Mouse (Mus musculus) MN1 (cell line): ENCODE measurements around the gene Bmp10.

Experiments used
- DNase-seq: peaks from one replicate; pipeline ENCODE4 v3.0.0-alpha.2; 2016; ENCODE audit warnings: low spot score

Gene Bmp10

GRCm38 (mm10) chr6:87428487-87429044 is at the start of gene Bmp10:
TSS of gene Bmp10 (plus strand) at chr6:87428994.
- no peak for DNase-seq

GRCm38 (mm10) chr6:87383926-87384691 is 44.7 kb upstream of the Bmp10 start:
- no peak for DNase-seq

GRCm38 (mm10) chr6:87384761-87385160 is 44.0 kb upstream of the Bmp10 start:
- no peak for DNase-seq

DNA sequence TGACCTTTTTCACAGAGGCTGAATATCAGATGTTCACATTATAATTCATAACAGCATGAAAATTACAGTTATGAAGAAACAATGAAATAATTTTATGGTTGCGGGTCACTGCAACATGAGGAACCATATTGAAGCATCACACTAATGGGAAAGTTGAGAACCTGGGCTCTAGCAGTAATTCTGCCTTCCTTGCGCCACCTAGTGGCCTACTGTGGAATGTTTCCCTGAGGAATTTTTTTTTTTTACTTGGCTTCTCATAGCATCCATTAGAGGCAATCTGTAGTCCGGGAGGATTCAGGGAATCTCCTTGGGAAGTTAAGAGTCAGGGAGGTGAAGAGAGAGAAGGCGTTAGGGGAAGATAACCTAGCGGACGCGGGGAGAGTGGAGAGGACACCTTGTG is 42.6 kb upstream of the Bmp10 start:
- peak; percentile 84 for DNase-seq

- DNase-seq, result no peak
Observed at GRCm38 (mm10) chr6:87386681-87387080, 42.1 kb upstream of the Bmp10 start.

- no peak for DNase-seq
Observed at GRCm38 (mm10) chr6:87388877-87389276, 39.9 kb upstream of the Bmp10 start, which contains the start of gene Gkn3. TSS of gene Gkn3 (minus strand) at chr6:87388935.

DNA sequence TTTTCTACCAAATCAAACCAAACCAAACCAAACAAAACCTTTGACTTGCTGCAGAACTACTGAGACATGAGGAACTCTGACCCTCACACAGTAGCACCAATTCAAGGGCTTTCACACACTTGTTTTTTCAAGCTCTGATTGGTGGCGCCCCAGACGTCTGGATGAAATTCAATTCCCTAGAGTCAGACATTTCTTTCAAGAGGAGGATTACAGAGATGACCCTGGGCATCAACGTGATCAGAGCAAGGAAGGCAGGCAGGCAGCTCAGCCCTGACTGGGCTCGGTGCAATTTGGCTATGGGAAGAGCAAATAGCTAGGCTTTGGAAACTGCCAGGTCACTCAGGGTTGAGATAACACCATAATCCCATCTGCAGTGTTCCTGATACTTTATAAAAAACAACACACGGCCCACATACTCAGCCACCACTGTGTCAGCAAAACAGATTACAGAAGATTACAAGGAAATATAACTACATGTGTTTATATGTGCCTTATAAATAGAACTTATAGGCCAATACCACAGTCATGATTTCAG is 39.3 kb upstream of the Bmp10 start:
- no peak for DNase-seq

DNA sequence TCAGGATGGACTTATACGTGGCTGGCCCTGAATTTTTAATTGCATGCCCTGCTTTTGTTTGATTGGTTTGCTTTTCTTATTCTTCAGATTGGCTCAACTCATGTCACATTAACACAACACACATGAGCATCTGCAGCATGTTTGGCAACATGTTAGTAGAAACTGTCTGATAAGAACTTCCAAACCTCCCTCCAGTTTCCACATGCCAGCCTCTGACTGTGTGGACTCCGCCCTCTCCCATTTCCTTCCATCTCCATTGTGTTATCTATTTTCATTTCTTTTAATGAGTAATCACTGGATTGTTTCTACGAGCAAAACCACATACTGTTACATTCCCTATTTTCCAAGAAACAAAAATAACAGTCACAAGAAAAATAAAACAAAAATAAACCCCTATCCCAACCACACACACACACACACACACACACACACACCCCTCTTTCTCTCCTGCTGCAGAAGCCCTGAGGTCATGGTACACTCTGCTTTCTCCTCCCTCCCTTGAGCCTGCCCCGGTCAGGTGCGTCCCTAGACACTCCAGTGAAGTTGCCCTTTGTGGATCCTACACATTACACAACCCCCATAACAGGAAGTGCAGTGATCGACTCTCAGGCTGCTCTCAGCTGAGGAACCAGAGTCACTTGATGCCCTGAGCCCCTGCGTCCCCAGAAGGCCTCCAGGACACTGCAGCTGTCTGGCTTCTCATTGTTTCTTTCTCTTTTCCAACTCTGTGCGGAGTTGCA is 35.2 kb upstream of the Bmp10 start:
- no peak for DNase-seq

GRCm38 (mm10) chr6:87394783-87395182 is 34.0 kb upstream of the Bmp10 start:
- no peak for DNase-seq

DNA sequence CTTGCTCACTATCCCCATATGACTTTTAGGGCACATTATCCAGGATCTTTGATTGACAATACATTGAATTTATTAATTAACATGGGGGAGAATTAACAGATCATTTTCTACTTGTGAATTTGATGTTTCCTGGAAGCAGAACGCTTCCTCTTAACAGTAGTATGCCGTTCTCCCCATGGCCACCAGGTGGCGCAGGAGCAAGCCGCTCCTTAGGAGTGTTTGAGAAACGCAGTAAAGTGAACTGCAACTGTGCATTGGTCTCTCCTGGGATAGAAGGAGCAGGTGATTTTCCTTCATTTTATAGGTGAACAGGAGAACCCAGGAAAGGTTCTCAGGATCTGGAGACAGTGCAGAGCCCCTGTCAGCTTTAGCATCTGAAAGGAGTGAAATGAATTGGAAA is 29.7 kb upstream of the Bmp10 start:
- peak; percentile 79 for DNase-seq

DNA sequence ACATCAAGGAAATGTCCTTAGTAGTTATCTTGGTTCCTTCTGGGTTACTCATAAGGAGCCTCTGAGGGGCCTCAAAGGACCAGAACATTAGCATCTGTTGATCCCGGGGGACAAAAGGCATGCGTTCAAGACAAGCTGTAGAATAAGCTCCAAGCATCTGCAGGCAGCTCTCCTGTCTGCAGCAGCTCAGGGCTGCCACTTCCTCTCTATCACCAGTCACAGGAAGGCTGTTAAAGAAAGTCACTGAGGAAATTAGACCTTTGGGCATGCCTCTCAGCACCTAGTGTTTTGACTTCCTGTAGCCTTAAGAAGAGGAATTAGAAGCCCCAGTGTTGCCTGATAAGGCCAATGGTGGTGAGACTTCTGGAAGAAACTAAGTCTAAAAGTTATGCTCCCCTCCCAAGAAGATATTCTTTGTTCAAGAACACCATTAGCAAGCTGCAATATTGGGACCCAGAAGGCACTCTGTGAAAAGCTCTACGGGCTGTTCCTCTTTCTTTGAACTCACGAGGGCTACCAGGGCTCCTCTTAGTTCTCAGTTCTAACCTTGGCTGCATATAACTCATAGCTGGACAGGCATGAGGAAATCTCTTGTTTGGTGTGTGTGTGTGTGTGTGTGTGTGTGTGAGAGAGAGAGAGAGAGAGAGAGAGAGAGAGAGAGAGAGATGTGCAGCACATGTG is 28.8 kb upstream of the Bmp10 start:
- no peak for DNase-seq

DNA sequence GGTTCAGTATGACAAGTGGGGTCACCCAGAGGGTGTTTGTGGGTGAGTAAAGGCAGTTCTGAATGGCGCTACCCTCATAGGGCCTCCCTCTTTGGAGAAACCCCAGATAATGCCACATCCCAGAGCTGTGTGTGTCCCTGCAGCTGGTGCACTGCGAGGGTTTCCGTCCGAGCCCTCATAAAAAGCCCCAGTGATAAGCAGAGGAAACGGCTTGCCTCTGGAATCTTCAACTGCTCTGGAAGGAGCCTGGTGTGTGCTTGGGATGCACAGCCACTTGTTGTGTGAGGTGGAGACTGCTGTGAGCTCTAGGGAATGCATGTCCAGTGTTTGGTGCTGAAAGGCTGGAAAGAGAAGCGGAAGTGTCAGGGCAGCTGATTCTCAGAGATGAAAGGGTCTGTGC is 27.3 kb upstream of the Bmp10 start:
- DNase-seq, result no peak

DNA sequence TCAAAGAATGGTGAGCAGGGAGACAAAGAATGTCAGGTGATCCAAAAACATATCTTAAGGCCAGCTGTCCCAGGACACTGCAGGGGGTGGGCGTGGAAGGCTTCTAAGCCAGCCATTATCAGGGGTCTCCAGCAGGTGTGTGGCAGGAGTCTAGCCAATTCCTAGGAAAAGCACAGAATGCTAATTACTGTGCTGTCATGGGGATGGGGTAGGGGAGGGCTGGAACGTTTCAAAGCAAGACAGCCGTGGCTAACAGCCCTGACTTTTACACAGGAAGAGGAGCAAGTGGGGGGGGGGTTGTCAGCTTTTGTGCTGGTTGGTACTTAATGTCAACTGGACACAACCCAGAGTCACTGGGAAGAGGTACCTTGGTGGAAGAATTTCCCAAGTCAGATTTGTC is 16.8 kb upstream of the Bmp10 start:
- DNase-seq, result no peak

GRCm38 (mm10) chr6:87422304-87422703 is 6.5 kb upstream of the Bmp10 start:
- no peak for DNase-seq

- no peak for DNase-seq
Observed at GRCm38 (mm10) chr6:87424037-87424816, 4.6 kb upstream of the Bmp10 start.

GRCm38 (mm10) chr6:87426954-87427353 is 1.8 kb upstream of the Bmp10 start:
- no peak for DNase-seq

- DNase-seq, result no peak
Observed at GRCm38 (mm10) chr6:87427616-87428015, 1.2 kb upstream of the Bmp10 start.

GRCm38 (mm10) chr6:87435791-87436190 is 7.0 kb downstream of the Bmp10 start:
- DNase-seq, result no peak

DNA sequence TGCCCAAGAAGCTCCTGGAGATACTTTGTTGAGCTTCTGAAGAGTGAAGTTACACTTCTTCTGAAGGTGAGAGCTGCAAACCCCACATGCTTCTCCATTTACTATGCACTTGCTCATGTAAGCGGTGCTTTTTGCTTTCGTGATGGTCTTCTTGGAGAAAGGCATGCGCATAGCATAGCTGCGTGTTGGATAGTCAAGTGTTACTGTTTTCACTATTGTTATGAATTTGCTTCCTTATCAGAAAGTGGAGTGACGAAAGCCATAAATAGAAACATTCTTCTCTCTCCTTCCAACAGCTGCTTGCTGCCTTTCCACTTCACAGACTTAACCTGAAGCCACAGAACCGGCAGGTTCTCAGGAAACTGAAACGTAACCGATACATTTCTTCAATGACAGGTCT is 8.0 kb downstream of the Bmp10 start:
- no peak for DNase-seq

DNA sequence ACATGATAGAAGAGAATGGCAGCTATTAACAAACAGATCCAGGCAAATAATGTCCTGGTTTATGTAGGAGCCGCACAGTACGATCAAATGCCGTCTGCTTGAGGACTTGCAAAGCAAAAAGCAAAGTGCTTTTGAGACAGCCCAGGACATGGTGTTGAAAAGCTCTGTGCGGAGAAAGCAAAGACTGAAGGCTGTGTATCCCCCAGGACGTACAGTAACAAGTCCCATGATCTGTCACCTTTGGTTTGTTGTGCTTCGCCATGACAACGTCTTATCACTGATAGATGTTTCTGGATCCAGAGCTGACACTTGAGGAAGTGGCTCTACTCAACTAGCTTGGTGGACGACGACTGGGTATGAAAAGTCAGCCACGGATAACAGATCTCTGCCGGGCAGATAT is 14.5 kb downstream of the Bmp10 start:
- DNase-seq, result no peak

- no peak for DNase-seq
Observed at GRCm38 (mm10) chr6:87445222-87445621, 16.4 kb downstream of the Bmp10 start.

- DNase-seq, result no peak
Observed at GRCm38 (mm10) chr6:87447217-87447616, 18.4 kb downstream of the Bmp10 start.
